In the genomic region with DNA sequence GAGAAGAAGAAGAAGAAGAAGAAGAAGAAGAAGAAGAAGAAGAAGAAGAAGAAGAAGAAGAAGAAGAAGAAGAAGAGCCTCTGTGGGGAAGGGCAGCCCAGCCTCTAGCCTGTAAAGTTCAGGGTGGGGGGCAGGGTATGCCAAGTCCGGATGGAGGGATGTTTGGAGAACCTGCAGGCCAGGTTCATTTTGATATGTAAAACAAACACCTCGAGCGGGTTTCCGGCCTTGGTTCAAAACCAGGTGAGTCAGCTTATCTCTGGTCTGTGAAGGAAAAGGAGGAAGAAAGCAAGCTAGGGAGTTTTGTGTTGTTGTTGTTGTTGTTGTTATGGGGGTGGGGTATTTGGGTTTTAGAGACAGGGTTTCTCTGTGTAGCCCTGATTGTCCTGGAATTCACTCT, we compare ENCODE assay signal across 15 mouse cellular contexts. TPM values are rescaled to one million over a fixed set of nuclear protein-coding genes. Genes with fewer than 3 reads are reported as not detected.
"Had no signal": no experiment of that assay in that cellular context is flagged by ENCODE, and none has a peak within 500 bp of the region (broad histone marks: within the 10 kb centered on the region; RNA-seq: fewer than 3 reads in every experiment).

No protein-coding gene starts in this region.

- H3K4me2 ChIP-seq: limb, embryonic 12.5 days; lung, embryonic 15.5 days; midbrain, embryonic 12.5 days had no signal

- ATAC-seq: inflammation-experienced regulatory T-cells, adult 6 months had no signal

- H3K9me3 ChIP-seq: limb, embryonic 12.5 days; lung, embryonic 15.5 days; megakaryocyte, embryonic 14.5 days; midbrain, embryonic 12.5 days had no signal

- H3K27ac ChIP-seq: kidney, postnatal 0 days; layer of hippocampus, adult 2 months; limb, embryonic 12.5 days; lung, embryonic 15.5 days; macrophage; midbrain, embryonic 12.5 days had no signal

- H3K4me3 ChIP-seq: layer of hippocampus, adult 2 months; limb, embryonic 12.5 days; lung, embryonic 15.5 days; megakaryocyte, embryonic 14.5 days; midbrain, embryonic 12.5 days had no signal

- H3K4me1 ChIP-seq: midbrain, embryonic 12.5 days had no signal

- DNase-seq: kidney, adult 11 months; kidney, adult 9 months; kidney, postnatal 36 days; lung, postnatal 14 days; right cerebral cortex, adult 18-20 months; thymus, postnatal 4 days had no signal

- H3K9ac ChIP-seq: limb, embryonic 12.5 days; lung, embryonic 15.5 days; midbrain, embryonic 12.5 days had no signal

- H3K36me3 ChIP-seq: limb, embryonic 12.5 days; lung, embryonic 15.5 days; midbrain, embryonic 12.5 days had no signal

RNA-seq across cellular contexts. Expression of a gene that starts 7.1 kb away (rescaled TPM):
- polyA plus RNA-seq: liver, adult 2 months; macrophage had no signal
